Mouse (Mus musculus) hindbrain, embryonic 13.5 days (tissue): ENCODE measurements around the gene Saa4. TPM values are rescaled to one million over a fixed set of nuclear protein-coding genes. Genes with fewer than 3 reads are reported as not detected.
"Not testable (repeated sequence)": the region's sequence is repeated elsewhere in the genome, so short reads cannot be mapped to it uniquely, and the experiment has no call there.

Source experiments
- ATAC-seq: fragments of 200-750 bp; cut with Nextera tagmentation; 2 replicates; pipeline ENCODE4 v1.8.0; 2017; ENCODE audit warnings: moderate TSS enrichment; ENCODE audit not compliant: low FRiP score
- H3K27ac ChIP-seq: fragments of 300-500 bp; sonication (generic); 2 replicates; pipeline ENCODE4 v1.5.1; 2015; ENCODE audit warnings: inconsistent platforms, mild to moderate bottlenecking, moderate library complexity
- H3K27me3 ChIP-seq: fragments of 300-500 bp; sonication (generic); 2 replicates; pipeline ENCODE4 v1.6.1; 2015; ENCODE audit warnings: mild to moderate bottlenecking, inconsistent platforms
- H3K36me3 ChIP-seq: fragments of 300-500 bp; sonication (generic); 2 replicates; pipeline ENCODE4 v1.6.1; 2015; ENCODE audit warnings: mild to moderate bottlenecking, inconsistent platforms
- H3K4me1 ChIP-seq: fragments of 300-500 bp; sonication (generic); replicated peaks from 2 replicates; pipeline ENCODE4 v1.6.1; 2015; ENCODE audit warnings: inconsistent platforms
- H3K4me2 ChIP-seq: fragments of 300-500 bp; sonication (generic); 2 replicates; pipeline ENCODE4 v1.6.1; 2015; ENCODE audit warnings: inconsistent platforms, mild to moderate bottlenecking, moderate library complexity
- H3K4me3 ChIP-seq: fragments of 300-500 bp; sonication (generic); 2 replicates; pipeline ENCODE4 v1.5.1; 2015; ENCODE audit warnings: mild to moderate bottlenecking, inconsistent platforms
- H3K9ac ChIP-seq: fragments of 300-500 bp; sonication (generic); 2 replicates; pipeline ENCODE4 v1.6.1; 2015; ENCODE audit warnings: mild to moderate bottlenecking, inconsistent platforms
- H3K9me3 ChIP-seq: fragments of 300-500 bp; sonication (generic); 2 replicates; pipeline ENCODE4 v1.6.1; 2016; ENCODE audit warnings: inconsistent platforms
- WGBS: fragments of 180-500 bp; shearing (Covaris S2); methylation state at CpG from one replicate; pipeline ENCODE4 v1.1.7; 2015; 5-methylcytosine and 5-hydroxymethylcytosine counted together
- polyA plus RNA-seq: library from polyadenylated mRNA; unstranded; fragments of >200 nt; fragmentation: Nextera tagmentation; extraction: Ambion mirVana; gene quantifications from 2 replicates; pipeline ENCODE4 v1.2.1, GENCODE M21; 2015

Saa4 gene
- polyA plus RNA-seq: not detected in 2 replicates

GRCm38 (mm10) chr7:46732458-46732857, at the start of gene Saa4:
TSS of gene Saa4 (minus strand) at chr7:46732603.
- H3K4me1 ChIP-seq: no peaks in the 10 kb centered on the region
- no peak within 1 kb of the TSS for H3K4me3 ChIP-seq
- no peak within 1 kb of the TSS for H3K27ac ChIP-seq
- H3K9ac ChIP-seq: no peak within 1 kb of the TSS
- no peak for ATAC-seq
- H3K4me2 ChIP-seq: no peak within 1 kb of the TSS
- 88% methylated on average over 4 of the region's 4 CpGs for WGBS
- no peaks in the 10 kb centered on the region for H3K9me3 ChIP-seq
- no peaks in the 10 kb centered on the region for H3K27me3 ChIP-seq
- H3K36me3 ChIP-seq: no peaks in the 10 kb centered on the region

- ATAC-seq: no peak
- no peak overlapping the region for H3K4me3 ChIP-seq
- H3K9me3 ChIP-seq: no peaks in the 10 kb centered on the region
- H3K9ac ChIP-seq: no peak overlapping the region
- no peak overlapping the region for H3K27ac ChIP-seq
- H3K4me1 ChIP-seq: no peaks in the 10 kb centered on the region
- H3K36me3 ChIP-seq: peaks cover 89% of the 10 kb centered on the region
- WGBS: 70% methylated on average over 4 of the region's 4 CpGs
- H3K4me2 ChIP-seq: no peak overlapping the region
- H3K27me3 ChIP-seq: no peaks in the 10 kb centered on the region
Measured at GRCm38 (mm10) chr7:46770706-46771105, 38.3 kb upstream of the Saa4 start.

- no peak for ATAC-seq
- Histone ChIP-seq H3K4me3 (no peak overlapping the region), H3K9ac (no peak overlapping the region), H3K9me3 (no peaks in the 10 kb centered on the region), H3K27me3 (no peaks in the 10 kb centered on the region), H3K27ac (no peak overlapping the region), H3K4me2 (no peak overlapping the region), H3K36me3 (peaks cover 82% of the 10 kb centered on the region), H3K4me1 (no peaks in the 10 kb centered on the region)
- 96% methylated on average over 7 of the region's 7 CpGs for WGBS
Measured at GRCm38 (mm10) chr7:46768451-46768850, 36.0 kb upstream of the Saa4 start.

GRCm38 (mm10) chr7:46767371-46767770, 35.0 kb upstream of the Saa4 start:
- ATAC-seq: no peak
- Histone ChIP-seq H3K36me3 (peaks cover 83% of the 10 kb centered on the region), H3K4me3 (no peak overlapping the region), H3K27me3 (no peaks in the 10 kb centered on the region), H3K9me3 (no peaks in the 10 kb centered on the region), H3K9ac (no peak overlapping the region), H3K4me2 (no peak overlapping the region), H3K27ac (no peak overlapping the region), H3K4me1 (no peaks in the 10 kb centered on the region)

GRCm38 (mm10) chr7:46764672-46765071, 32.3 kb upstream of the Saa4 start:
- H3K4me2 ChIP-seq: no peak overlapping the region
- no peak overlapping the region for H3K27ac ChIP-seq
- WGBS: 83% methylated on average over 8 of the region's 8 CpGs
- no peak overlapping the region for H3K4me3 ChIP-seq
- H3K9me3 ChIP-seq: no peaks in the 10 kb centered on the region
- H3K9ac ChIP-seq: no peak overlapping the region
- H3K4me1 ChIP-seq: no peaks in the 10 kb centered on the region
- no peak for ATAC-seq
- no peaks in the 10 kb centered on the region for H3K27me3 ChIP-seq
- peaks cover 91% of the 10 kb centered on the region for H3K36me3 ChIP-seq

- Histone ChIP-seq H3K36me3 (peaks cover 80% of the 10 kb centered on the region), H3K27me3 (no peaks in the 10 kb centered on the region), H3K4me1 (no peaks in the 10 kb centered on the region), H3K4me3 (no peak overlapping the region), H3K27ac (no peak overlapping the region), H3K9me3 (no peaks in the 10 kb centered on the region), H3K4me2 (no peak overlapping the region), H3K9ac (no peak overlapping the region)
- ATAC-seq: no peak
- 96% methylated on average over 5 of the region's 5 CpGs for WGBS
Measured at GRCm38 (mm10) chr7:46762601-46763000, 30.2 kb upstream of the Saa4 start.

- ATAC-seq: no peak
- no peak overlapping the region for H3K4me3 ChIP-seq
- no peak overlapping the region for H3K4me2 ChIP-seq
- H3K4me1 ChIP-seq: no peaks in the 10 kb centered on the region
- no peaks in the 10 kb centered on the region for H3K27me3 ChIP-seq
- no peaks in the 10 kb centered on the region for H3K9me3 ChIP-seq
- no peak overlapping the region for H3K27ac ChIP-seq
- peaks cover 67% of the 10 kb centered on the region for H3K36me3 ChIP-seq
- H3K9ac ChIP-seq: no peak overlapping the region
- WGBS: 82% methylated on average over 11 of the region's 11 CpGs
Measured at GRCm38 (mm10) chr7:46761049-46761795, 28.8 kb upstream of the Saa4 start.

- H3K27me3 ChIP-seq: no peaks in the 10 kb centered on the region
- H3K4me2 ChIP-seq: no peak within 1 kb of the TSS
- no peaks in the 10 kb centered on the region for H3K4me1 ChIP-seq
- no peak within 1 kb of the TSS for H3K4me3 ChIP-seq
- no peaks in the 10 kb centered on the region for H3K9me3 ChIP-seq
- no peak within 1 kb of the TSS for H3K9ac ChIP-seq
- no peaks in the 10 kb centered on the region for H3K36me3 ChIP-seq
- 78% methylated on average over 3 of the region's 3 CpGs for WGBS
- ATAC-seq: no peak
- H3K27ac ChIP-seq: no peak within 1 kb of the TSS
Measured at GRCm38 (mm10) chr7:46751490-46751889, 19.1 kb upstream of the Saa4 start, which contains the start of gene Saa2. TSS of gene Saa2 (plus strand) at chr7:46751790.

GRCm38 (mm10) chr7:46748459-46748858, 16.1 kb upstream of the Saa4 start:
- WGBS: 28% methylated on average over 3 of the region's 3 CpGs
- Histone ChIP-seq H3K36me3 (no peaks in the 10 kb centered on the region), H3K27me3 (no peaks in the 10 kb centered on the region), H3K4me1 (no peaks in the 10 kb centered on the region), H3K4me3 (no peak overlapping the region), H3K27ac (no peak overlapping the region), H3K9me3 (no peaks in the 10 kb centered on the region), H3K4me2 (no peak overlapping the region), H3K9ac (no peak overlapping the region)
- no peak for ATAC-seq

- no peak for ATAC-seq
- Histone ChIP-seq H3K4me3 (no peak overlapping the region), H3K9ac (no peak overlapping the region), H3K27me3 (no peaks in the 10 kb centered on the region), H3K4me1 (no peaks in the 10 kb centered on the region), H3K4me2 (no peak overlapping the region), H3K9me3 (no peaks in the 10 kb centered on the region), H3K36me3 (no peaks in the 10 kb centered on the region), H3K27ac (no peak overlapping the region)
- WGBS: 88% methylated on average over 7 of the region's 7 CpGs
Measured at GRCm38 (mm10) chr7:46746381-46746780, 14.0 kb upstream of the Saa4 start.

GRCm38 (mm10) chr7:46745816-46746215, 13.4 kb upstream of the Saa4 start:
- Histone ChIP-seq H3K4me2 (no peak overlapping the region), H3K4me3 (no peak overlapping the region), H3K27ac (no peak overlapping the region), H3K9me3 (no peaks in the 10 kb centered on the region), H3K4me1 (no peaks in the 10 kb centered on the region), H3K9ac (no peak overlapping the region), H3K36me3 (no peaks in the 10 kb centered on the region), H3K27me3 (no peaks in the 10 kb centered on the region)
- 87% methylated on average over 3 of the region's 3 CpGs for WGBS
- ATAC-seq: no peak

- H3K27ac ChIP-seq, H3K9me3 ChIP-seq, H3K4me2 ChIP-seq, H3K27me3 ChIP-seq, H3K4me1 ChIP-seq, H3K36me3 ChIP-seq, H3K9ac ChIP-seq, H3K4me3 ChIP-seq, ATAC-seq: not testable (repeated sequence)
- 89% methylated on average over 3 of the region's 3 CpGs for WGBS
Measured at GRCm38 (mm10) chr7:46742880-46743279, 10.5 kb upstream of the Saa4 start, which contains the start of gene Saa1. TSS of gene Saa1 (minus strand) at chr7:46742980.

GRCm38 (mm10) chr7:46740041-46740440, 7.6 kb upstream of the Saa4 start:
- WGBS: 84% methylated on average over 5 of the region's 5 CpGs
- not testable (repeated sequence) for ATAC-seq

More at GRCm38 (mm10) chr7:46740041-46740440, 7.6 kb upstream of the Saa4 start:
- not testable (repeated sequence) for H3K9me3 ChIP-seq, H3K27ac ChIP-seq, H3K9ac ChIP-seq, H3K4me3 ChIP-seq, H3K27me3 ChIP-seq, H3K4me2 ChIP-seq, H3K36me3 ChIP-seq, H3K4me1 ChIP-seq
